Mouse (Mus musculus) intestine, embryonic 15.5 days (tissue): Measurements from ENCODE around the gene Mterf4. TPM values are rescaled to one million over a fixed set of nuclear protein-coding genes. Genes with fewer than 3 reads are reported as not detected.

ENCODE experiments used
- ATAC-seq: fragments of 200-750 bp; cut with Nextera tagmentation; 2 replicates; pipeline ENCODE4 v1.8.0; 2017; ENCODE audit warnings: moderate TSS enrichment, moderate library complexity
- H3K27ac ChIP-seq: fragments of 300-500 bp; sonication (generic); 2 replicates; pipeline ENCODE4 v1.5.1; 2015; ENCODE audit warnings: mild to moderate bottlenecking, inconsistent platforms
- H3K27me3 ChIP-seq: fragments of 300-500 bp; sonication (generic); replicated peaks from 2 replicates; pipeline ENCODE4 v1.6.1; 2015; ENCODE audit warnings: inconsistent platforms
- H3K36me3 ChIP-seq: fragments of 300-500 bp; sonication (generic); 2 replicates; pipeline ENCODE4 v1.6.1; 2015; ENCODE audit warnings: inconsistent platforms
- H3K4me1 ChIP-seq: fragments of 300-500 bp; sonication (generic); replicated peaks from 2 replicates; pipeline ENCODE4 v1.6.1; 2015; ENCODE audit warnings: inconsistent platforms
- H3K4me2 ChIP-seq: fragments of 300-500 bp; sonication (generic); replicated peaks from 2 replicates; pipeline ENCODE4 v1.6.1; 2015; ENCODE audit warnings: mild to moderate bottlenecking, inconsistent platforms
- H3K4me3 ChIP-seq: fragments of 300-500 bp; sonication (generic); replicated peaks from 2 replicates; pipeline ENCODE4 v1.5.1; 2015; ENCODE audit warnings: inconsistent platforms
- H3K9ac ChIP-seq: fragments of 300-500 bp; sonication (generic); 2 replicates; pipeline ENCODE4 v1.6.1; 2015; ENCODE audit warnings: inconsistent platforms
- H3K9me3 ChIP-seq: fragments of 300-500 bp; sonication (generic); 2 replicates; pipeline ENCODE4 v1.6.1; 2016; ENCODE audit warnings: inconsistent platforms
- WGBS: fragments of 180-500 bp; shearing (Covaris S2); methylation state at CpG from one replicate; pipeline ENCODE4 v1.1.7; 2015; 5-methylcytosine and 5-hydroxymethylcytosine counted together
- polyA plus RNA-seq: library from polyadenylated mRNA; unstranded; fragments of >200 nt; fragmentation: Nextera tagmentation; extraction: Ambion mirVana; gene quantifications from 2 replicates; pipeline ENCODE4 v1.2.1, GENCODE M21; 2015

Gene Mterf4
- polyA plus RNA-seq, 1 experiment from 2014 or later = 25.7 TPM

DNA sequence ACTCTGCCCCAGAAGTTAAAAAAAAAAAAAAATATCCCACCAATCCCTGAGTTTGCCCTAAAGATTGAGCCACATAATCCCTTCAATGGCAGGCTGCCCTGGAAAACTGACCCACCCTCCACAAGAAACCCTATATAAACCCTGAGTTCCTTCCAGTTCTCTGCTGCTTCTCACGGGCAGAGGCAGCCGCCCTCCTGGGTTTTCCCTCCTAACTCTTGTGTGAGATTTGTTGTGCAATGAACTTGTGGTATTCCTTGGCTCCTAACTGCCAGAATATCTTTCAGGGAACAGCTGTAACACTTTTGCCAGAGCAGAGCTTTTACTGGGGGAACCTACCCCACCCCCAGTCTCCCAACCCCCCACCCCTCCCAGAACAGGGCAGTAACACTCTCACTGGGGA lies 53.1 kb downstream of the Mterf4 start:
- WGBS = 36% methylated on average over 2 of the region's 2 CpGs
- H3K27me3 ChIP-seq = no peaks in the 10 kb centered on the region
- no peak overlapping the region for H3K9ac ChIP-seq
- no peak overlapping the region for H3K4me3 ChIP-seq
- H3K4me1 ChIP-seq = peaks cover 4% of the 10 kb centered on the region; the same call in 1 of the 2 replicates
- H3K27ac ChIP-seq = no peak overlapping the region
- H3K36me3 ChIP-seq = no peaks in the 10 kb centered on the region
- no peak for ATAC-seq
- H3K4me2 ChIP-seq = no peak overlapping the region
- no peaks in the 10 kb centered on the region for H3K9me3 ChIP-seq

Other genes with a start within 250 kb of the Mterf4 start
- 18.3 and 21.4 TPM in 2 replicates for gene Kif1a, start 204.0 kb downstream of the Mterf4 start, polyA plus RNA-seq
- gene Agxt, start 170.7 kb downstream of the Mterf4 start, polyA plus RNA-seq = 0.59 and 0.62 TPM in 2 replicates
- gene 2310007B03Rik, start 145.0 kb downstream of the Mterf4 start, polyA plus RNA-seq = 8.7 and 10.4 TPM in 2 replicates
- 0.04 and 0.13 TPM in 2 replicates for gene Crocc2, start 137.2 kb downstream of the Mterf4 start, polyA plus RNA-seq
- gene Sned1, start 70.1 kb downstream of the Mterf4 start, polyA plus RNA-seq = 2.8 and 4.4 TPM in 2 replicates
- gene Ppp1r7, start 36.9 kb upstream of the Mterf4 start, polyA plus RNA-seq = 53.0 and 79.4 TPM in 2 replicates
- gene Pask, start 37.6 kb upstream of the Mterf4 start, polyA plus RNA-seq = 9.2 and 10.6 TPM in 2 replicates
- 1.8 and 2.0 TPM in 2 replicates for gene Ano7, start 68.0 kb upstream of the Mterf4 start, polyA plus RNA-seq
- gene Hdlbp, start 172.9 kb upstream of the Mterf4 start, polyA plus RNA-seq = 175 and 185 TPM in 2 replicates
- 6.1 and 6.8 TPM in 2 replicates for gene Farp2, start 206.2 kb upstream of the Mterf4 start, polyA plus RNA-seq